Mouse (Mus musculus): ENCODE data around the gene Trpc4ap.

- TF ChIP-seq CTCF (IDR thresholded peaks at IDR 0.05; ENCODE audit: low read depth) = no peak
- no peak for TF ChIP-seq EP300 (optimal IDR thresholded peaks at IDR 0.05)
Observed at GRCm38 (mm10) chr2:155675118-155675517, 17.1 kb downstream of the Trpc4ap start.

Measured in stomach, postnatal 0 days (tissue).